Mouse (Mus musculus) liver, embryonic 15.5 days (tissue): ENCODE results near the gene Plekhn1. TPM values are rescaled to one million over a fixed set of nuclear protein-coding genes. Genes with fewer than 3 reads are reported as not detected.

ENCODE experiments used
- ATAC-seq: fragments of 200-750 bp; cut with Nextera tagmentation; 2 replicates; pipeline ENCODE4 v1.8.0; 2017; ENCODE audit warnings: moderate number of reproducible peaks, mild to moderate bottlenecking, moderate library complexity; ENCODE audit not compliant: insufficient read depth
- H3K27ac ChIP-seq: fragments of 300-500 bp; sonication (generic); replicated peaks from 2 replicates; pipeline ENCODE4 v1.5.1; 2015; ENCODE audit warnings: mild to moderate bottlenecking, inconsistent platforms
- H3K27me3 ChIP-seq: fragments of 300-500 bp; sonication (generic); 2 replicates; pipeline ENCODE4 v1.6.1; 2015; ENCODE audit warnings: mild to moderate bottlenecking, inconsistent platforms
- H3K36me3 ChIP-seq: fragments of 300-500 bp; sonication (generic); replicated peaks from 2 replicates; pipeline ENCODE4 v1.6.1; 2015; ENCODE audit warnings: moderate library complexity, mild to moderate bottlenecking, inconsistent platforms
- H3K4me1 ChIP-seq: fragments of 300-500 bp; sonication (generic); replicated peaks from 2 replicates; pipeline ENCODE4 v1.6.1; 2015; ENCODE audit warnings: inconsistent platforms
- H3K4me2 ChIP-seq: fragments of 300-500 bp; sonication (generic); 2 replicates; pipeline ENCODE4 v1.6.1; 2015; ENCODE audit warnings: moderate library complexity, mild to moderate bottlenecking, inconsistent platforms
- H3K4me3 ChIP-seq: fragments of 300-500 bp; sonication (generic); replicated peaks from 2 replicates; pipeline ENCODE4 v1.5.1; 2015; ENCODE audit warnings: mild to moderate bottlenecking, inconsistent platforms
- H3K9ac ChIP-seq: fragments of 300-500 bp; sonication (generic); 2 replicates; pipeline ENCODE4 v1.6.1; 2015; ENCODE audit warnings: moderate library complexity, mild to moderate bottlenecking, inconsistent platforms
- H3K9me3 ChIP-seq: fragments of 300-500 bp; sonication (generic); replicated peaks from 2 replicates; pipeline ENCODE4 v1.6.1; 2016; ENCODE audit warnings: inconsistent platforms
- WGBS: fragments of 180-500 bp; shearing (Covaris S2); methylation state at CpG from one replicate; pipeline ENCODE4 v1.1.7; 2015; ENCODE audit warnings: mixed read lengths; ENCODE audit not compliant: insufficient replicate concordance; 5-methylcytosine and 5-hydroxymethylcytosine counted together
- polyA plus RNA-seq: library from polyadenylated mRNA; unstranded; fragments of >200 nt; fragmentation: Nextera tagmentation; extraction: Ambion mirVana; gene quantifications from 2 replicates; pipeline ENCODE4 v1.2.1, GENCODE M21; 2015

Plekhn1 gene
- polyA plus RNA-seq, 1 experiment from 2014 or later: 4.0 TPM

- peak overlapping the region; percentile 99 for H3K4me2 ChIP-seq
- peak overlapping the region; percentile 96 for H3K27ac ChIP-seq
- H3K9ac ChIP-seq: peak overlapping the region; percentile 78
- H3K27me3 ChIP-seq: no peaks in the 10 kb centered on the region
- H3K4me3 ChIP-seq: peak overlapping the region; percentile 97
- ATAC-seq: peak; percentile 51
- H3K36me3 ChIP-seq: peaks cover 57% of the 10 kb centered on the region
- H3K4me1 ChIP-seq: peaks cover 41% of the 10 kb centered on the region
- H3K9me3 ChIP-seq: no peaks in the 10 kb centered on the region
- WGBS: under 1% methylated on average over 15 of the region's 15 CpGs
Observed at GRCm38 (mm10) chr4:156235360-156235770, 708 bp upstream of the Plekhn1 start.

- peak overlapping the region; percentile 99 for H3K4me2 ChIP-seq
- H3K9me3 ChIP-seq: no peaks in the 10 kb centered on the region
- no peak for ATAC-seq
- H3K4me3 ChIP-seq: peak overlapping the region; percentile 97
- 15% methylated on average over 17 of the region's 17 CpGs for WGBS
- H3K9ac ChIP-seq: peak overlapping the region; percentile 85
- peak overlapping the region; percentile 55 for H3K27ac ChIP-seq
- peaks cover 41% of the 10 kb centered on the region for H3K4me1 ChIP-seq
- peaks cover 55% of the 10 kb centered on the region for H3K36me3 ChIP-seq
- H3K27me3 ChIP-seq: no peaks in the 10 kb centered on the region
Observed at GRCm38 (mm10) chr4:156234021-156234501, 596 bp downstream of the Plekhn1 start.

GRCm38 (mm10) chr4:156228393-156229024 is 6.1 kb downstream of the Plekhn1 start:
- Histone ChIP-seq H3K9me3 (no peaks in the 10 kb centered on the region), H3K36me3 (peaks cover 36% of the 10 kb centered on the region), H3K27ac (no peak overlapping the region), H3K27me3 (peaks cover 13% of the 10 kb centered on the region; the same call in 1 of the 2 replicates), H3K4me2 (peak overlapping the region; percentile 21; the same call in 1 of the 2 replicates), H3K4me1 (peaks cover 25% of the 10 kb centered on the region), H3K4me3 (no peak overlapping the region), H3K9ac (no peak overlapping the region)
- ATAC-seq: peak; percentile 51
- 39% methylated on average over 12 of the region's 12 CpGs for WGBS

GRCm38 (mm10) chr4:156227752-156228392 is 6.8 kb downstream of the Plekhn1 start:
- H3K27ac ChIP-seq: no peak overlapping the region
- peaks cover 13% of the 10 kb centered on the region; the same call in 1 of the 2 replicates for H3K27me3 ChIP-seq
- H3K9ac ChIP-seq: no peak overlapping the region
- H3K4me2 ChIP-seq: peak overlapping the region; percentile 21
- H3K4me1 ChIP-seq: peaks cover 20% of the 10 kb centered on the region
- no peak overlapping the region for H3K4me3 ChIP-seq
- no peak for ATAC-seq
- WGBS: 62% methylated on average over 18 of the region's 18 CpGs
- H3K36me3 ChIP-seq: peaks cover 36% of the 10 kb centered on the region
- no peaks in the 10 kb centered on the region for H3K9me3 ChIP-seq

GRCm38 (mm10) chr4:156224276-156224675 is 10.4 kb downstream of the Plekhn1 start:
- Histone ChIP-seq H3K27ac (no peak overlapping the region), H3K9me3 (no peaks in the 10 kb centered on the region), H3K4me2 (no peak overlapping the region), H3K4me3 (no peak overlapping the region), H3K4me1 (peaks cover 23% of the 10 kb centered on the region), H3K27me3 (peaks cover 13% of the 10 kb centered on the region; the same call in 1 of the 2 replicates), H3K36me3 (0 out of 2 replicates have a peak, but pooled peaks cover 3% of the 10 kb centered on the region), H3K9ac (no peak overlapping the region)
- ATAC-seq: no peak
- WGBS: 71% methylated on average over 2 of the region's 2 CpGs

- H3K4me3 ChIP-seq: no peak overlapping the region
- no peak overlapping the region for H3K4me2 ChIP-seq
- H3K9me3 ChIP-seq: no peaks in the 10 kb centered on the region
- H3K4me1 ChIP-seq: 0 out of 2 replicates have a peak, but pooled peaks cover 4% of the 10 kb centered on the region
- H3K36me3 ChIP-seq: no peaks in the 10 kb centered on the region
- no peak overlapping the region for H3K27ac ChIP-seq
- no peak overlapping the region for H3K9ac ChIP-seq
- no peak for ATAC-seq
- peaks cover 37% of the 10 kb centered on the region for H3K27me3 ChIP-seq
- 77% methylated on average over 11 of the region's 11 CpGs for WGBS
Observed at GRCm38 (mm10) chr4:156219936-156220335, 14.7 kb downstream of the Plekhn1 start.

- H3K36me3 ChIP-seq: no peaks in the 10 kb centered on the region
- no peak overlapping the region for H3K9ac ChIP-seq
- no peak for ATAC-seq
- no peaks in the 10 kb centered on the region for H3K9me3 ChIP-seq
- H3K27me3 ChIP-seq: peaks cover 33% of the 10 kb centered on the region
- no peak overlapping the region for H3K27ac ChIP-seq
- no peak overlapping the region for H3K4me3 ChIP-seq
- H3K4me1 ChIP-seq: 0 out of 2 replicates have a peak, but pooled peaks cover 4% of the 10 kb centered on the region
- H3K4me2 ChIP-seq: no peak overlapping the region
- WGBS: 68% methylated on average over 16 of the region's 16 CpGs
Observed at GRCm38 (mm10) chr4:156217838-156218237, 16.8 kb downstream of the Plekhn1 start.

- 0 out of 2 replicates have a peak, but pooled peaks cover 4% of the 10 kb centered on the region for H3K4me1 ChIP-seq
- no peak overlapping the region for H3K4me2 ChIP-seq
- no peak for ATAC-seq
- 71% methylated on average over 16 of the region's 16 CpGs for WGBS
- no peaks in the 10 kb centered on the region for H3K36me3 ChIP-seq
- no peaks in the 10 kb centered on the region for H3K9me3 ChIP-seq
- H3K4me3 ChIP-seq: no peak overlapping the region
- H3K9ac ChIP-seq: no peak overlapping the region
- peaks cover 37% of the 10 kb centered on the region for H3K27me3 ChIP-seq
- no peak overlapping the region for H3K27ac ChIP-seq
Observed at GRCm38 (mm10) chr4:156217022-156217669, 17.5 kb downstream of the Plekhn1 start.

- Histone ChIP-seq H3K36me3 (no peaks in the 10 kb centered on the region), H3K4me1 (0 out of 2 replicates have a peak, but pooled peaks cover 4% of the 10 kb centered on the region), H3K4me2 (no peak overlapping the region), H3K9ac (no peak overlapping the region), H3K9me3 (no peaks in the 10 kb centered on the region), H3K4me3 (no peak overlapping the region), H3K27me3 (peaks cover 40% of the 10 kb centered on the region), H3K27ac (no peak overlapping the region)
- no peak for ATAC-seq
- WGBS: 70% methylated on average over 2 of the region's 2 CpGs
Observed at GRCm38 (mm10) chr4:156216196-156216595, 18.5 kb downstream of the Plekhn1 start.

GRCm38 (mm10) chr4:156215649-156216048 is 19.0 kb downstream of the Plekhn1 start, which contains the start of gene Perm1:
Gene Perm1 (plus strand): TSS chr4:156215868.
- 54% methylated on average over 4 of the region's 4 CpGs for WGBS
- no peak within 1 kb of the TSS for H3K4me3 ChIP-seq
- no peak within 1 kb of the TSS for H3K4me2 ChIP-seq
- no peak within 1 kb of the TSS for H3K27ac ChIP-seq
- H3K9me3 ChIP-seq: no peaks in the 10 kb centered on the region
- no peak within 1 kb of the TSS for H3K9ac ChIP-seq
- no peaks in the 10 kb centered on the region for H3K36me3 ChIP-seq
- no peak for ATAC-seq
- H3K27me3 ChIP-seq: peaks cover 41% of the 10 kb centered on the region
- no peaks in the 10 kb centered on the region for H3K4me1 ChIP-seq

- Histone ChIP-seq H3K9ac (no peak overlapping the region), H3K4me3 (no peak overlapping the region), H3K36me3 (no peaks in the 10 kb centered on the region), H3K4me1 (no peaks in the 10 kb centered on the region), H3K4me2 (no peak overlapping the region), H3K27me3 (peaks cover 45% of the 10 kb centered on the region), H3K9me3 (no peaks in the 10 kb centered on the region), H3K27ac (no peak overlapping the region)
- ATAC-seq: no peak
- 74% methylated on average over 13 of the region's 13 CpGs for WGBS
Observed at GRCm38 (mm10) chr4:156213134-156213533, 21.5 kb downstream of the Plekhn1 start.
